Mouse (Mus musculus) hindbrain, embryonic 16.5 days (tissue): Measurements from ENCODE around the gene Nmi. TPM values are rescaled to one million over a fixed set of nuclear protein-coding genes. Genes with fewer than 3 reads are reported as not detected.
A peak's percentile ranks its signal among the peaks of the same experiment; 100 is the strongest.
"Not testable (repeated sequence)": the region's sequence is repeated elsewhere in the genome, so short reads cannot be mapped to it uniquely, and the experiment has no call there.

Experiments
- ATAC-seq: fragments of 200-750 bp; cut with Nextera tagmentation; 2 replicates; pipeline ENCODE4 v1.8.0; 2017; ENCODE audit warnings: moderate TSS enrichment, moderate library complexity
- H3K27ac ChIP-seq: fragments of 300-500 bp; sonication (generic); 2 replicates; pipeline ENCODE4 v1.5.1; 2014; ENCODE audit warnings: low read depth, mild to moderate bottlenecking, control low read depth, low read length, moderate library complexity
- H3K27me3 ChIP-seq: fragments of 300-500 bp; sonication (generic); replicated peaks from 2 replicates; pipeline ENCODE4 v1.6.1; 2014; ENCODE audit warnings: low read length; ENCODE audit not compliant: control insufficient read depth, insufficient read depth
- H3K36me3 ChIP-seq: fragments of 300-500 bp; sonication (generic); 2 replicates; pipeline ENCODE4 v1.6.1; 2014; ENCODE audit warnings: mild to moderate bottlenecking, low read length, moderate library complexity, mixed read lengths; ENCODE audit not compliant: control insufficient read depth, insufficient read depth
- H3K4me1 ChIP-seq: fragments of 300-500 bp; sonication (generic); 2 replicates; pipeline ENCODE4 v1.6.1; 2014; ENCODE audit warnings: low read depth, low read length; ENCODE audit not compliant: control insufficient read depth, insufficient read depth
- H3K4me2 ChIP-seq: fragments of 300-500 bp; sonication (generic); 2 replicates; pipeline ENCODE4 v1.6.1; 2014; ENCODE audit warnings: mild to moderate bottlenecking, low read length, control low read depth, moderate library complexity
- H3K4me3 ChIP-seq: fragments of 300-500 bp; sonication (generic); 2 replicates; pipeline ENCODE4 v1.5.1; 2014; ENCODE audit warnings: mild to moderate bottlenecking, low read length, control low read depth, moderate library complexity
- H3K9ac ChIP-seq: fragments of 300-500 bp; sonication (generic); 2 replicates; pipeline ENCODE4 v1.6.1; 2014; ENCODE audit warnings: low read depth, mild to moderate bottlenecking, control low read depth, low read length, moderate library complexity
- H3K9me3 ChIP-seq: fragments of 300-500 bp; sonication (generic); 2 replicates; pipeline ENCODE4 v1.6.1; 2014; ENCODE audit warnings: mild to moderate bottlenecking, low read length, moderate library complexity; ENCODE audit not compliant: control insufficient read depth
- WGBS: fragments of 180-500 bp; shearing (Covaris S2); extraction: QIAGEN DNeasy Blood & Tissue Kit; methylation state at CpG from one replicate; pipeline ENCODE4 v1.1.7; 2014; 5-methylcytosine and 5-hydroxymethylcytosine counted together
- polyA plus RNA-seq: library from polyadenylated mRNA; unstranded; fragments of >200 nt; fragmentation: Nextera tagmentation; extraction: Ambion mirVana; gene quantifications from 2 replicates; pipeline ENCODE4 v1.2.1, GENCODE M21; 2015

The Nmi gene
- polyA plus RNA-seq = 4.8 and 6.2 TPM in 2 replicates

GRCm38 (mm10) chr2:51973410-51973968 is at the start of gene Nmi:
Nmi (minus strand) TSS chr2:51973494.
- 71% methylated on average over 9 of the region's 9 CpGs for WGBS

GRCm38 (mm10) chr2:52016361-52016760 is 43.1 kb upstream of the Nmi start:
- no peak overlapping the region for H3K27ac ChIP-seq
- no peak overlapping the region for H3K4me3 ChIP-seq
- no peaks in the 10 kb centered on the region for H3K36me3 ChIP-seq
- 21% methylated on average over 7 of the region's 7 CpGs for WGBS
- no peak overlapping the region for H3K9ac ChIP-seq
- ATAC-seq = no peak
- H3K4me1 ChIP-seq = peaks cover 3% of the 10 kb centered on the region
- no peaks in the 10 kb centered on the region for H3K27me3 ChIP-seq
- H3K9me3 ChIP-seq = no peaks in the 10 kb centered on the region
- H3K4me2 ChIP-seq = peak overlapping the region; percentile 26

More at GRCm38 (mm10) chr2:51973410-51973968, at the start of gene Nmi:
- 0 out of 2 replicates have a peak, but pooled peaks have one; percentile 32 for ATAC-seq
- no peaks in the 10 kb centered on the region for H3K4me1 ChIP-seq
- H3K4me2 ChIP-seq = peak within 1 kb of the TSS; percentile 87
- H3K36me3 ChIP-seq = no peaks in the 10 kb centered on the region
- peak within 1 kb of the TSS; percentile 66 for H3K9ac ChIP-seq
- no peaks in the 10 kb centered on the region for H3K9me3 ChIP-seq
- peak within 1 kb of the TSS; percentile 57 for H3K4me3 ChIP-seq
- H3K27me3 ChIP-seq = no peaks in the 10 kb centered on the region
- H3K27ac ChIP-seq = peak within 1 kb of the TSS; percentile 45; the same call in 1 of the 2 replicates

- no peak overlapping the region for H3K9ac ChIP-seq
- no peak for ATAC-seq
- WGBS = 70% methylated on average over 9 of the region's 9 CpGs
- no peaks in the 10 kb centered on the region for H3K27me3 ChIP-seq
- no peak overlapping the region for H3K4me2 ChIP-seq
- H3K4me3 ChIP-seq = no peak overlapping the region
- H3K9me3 ChIP-seq = no peaks in the 10 kb centered on the region
- H3K36me3 ChIP-seq = no peaks in the 10 kb centered on the region
- H3K4me1 ChIP-seq = peaks cover 3% of the 10 kb centered on the region
- no peak overlapping the region for H3K27ac ChIP-seq
Measured at GRCm38 (mm10) chr2:52013306-52013820, 40.1 kb upstream of the Nmi start.

GRCm38 (mm10) chr2:52011820-52012219 is 38.5 kb upstream of the Nmi start:
- not testable (repeated sequence) for H3K27me3 ChIP-seq, H3K9ac ChIP-seq, H3K9me3 ChIP-seq, H3K4me1 ChIP-seq, H3K36me3 ChIP-seq, H3K27ac ChIP-seq, H3K4me2 ChIP-seq, ATAC-seq, H3K4me3 ChIP-seq
- 86% methylated on average over 3 of the region's 3 CpGs for WGBS

- no peaks in the 10 kb centered on the region for H3K36me3 ChIP-seq
- no peaks in the 10 kb centered on the region for H3K27me3 ChIP-seq
- H3K4me3 ChIP-seq = no peak overlapping the region
- no peaks in the 10 kb centered on the region for H3K9me3 ChIP-seq
- H3K4me1 ChIP-seq = no peaks in the 10 kb centered on the region
- no peak overlapping the region for H3K4me2 ChIP-seq
- H3K9ac ChIP-seq = no peak overlapping the region
- H3K27ac ChIP-seq = no peak overlapping the region
- no peak for ATAC-seq
- 73% methylated on average over 3 of the region's 3 CpGs for WGBS
Measured at GRCm38 (mm10) chr2:52006380-52006779, 33.1 kb upstream of the Nmi start.

- not testable (repeated sequence) for H3K27me3 ChIP-seq, H3K9ac ChIP-seq, H3K27ac ChIP-seq, H3K4me1 ChIP-seq, H3K36me3 ChIP-seq, H3K4me3 ChIP-seq, H3K4me2 ChIP-seq, H3K9me3 ChIP-seq, ATAC-seq
- WGBS = 93% methylated on average over 10 of the region's 10 CpGs
Measured at GRCm38 (mm10) chr2:52002299-52002698, 29.0 kb upstream of the Nmi start.

- no peak for ATAC-seq
- H3K4me1 ChIP-seq = no peaks in the 10 kb centered on the region
- 87% methylated on average over 8 of the region's 8 CpGs for WGBS
- no peaks in the 10 kb centered on the region for H3K9me3 ChIP-seq
- no peak overlapping the region for H3K27ac ChIP-seq
- H3K4me2 ChIP-seq = no peak overlapping the region
- no peak overlapping the region for H3K4me3 ChIP-seq
- H3K36me3 ChIP-seq = no peaks in the 10 kb centered on the region
- no peaks in the 10 kb centered on the region for H3K27me3 ChIP-seq
- no peak overlapping the region for H3K9ac ChIP-seq
Measured at GRCm38 (mm10) chr2:52001521-52001920, 28.2 kb upstream of the Nmi start.

GRCm38 (mm10) chr2:51999996-52000395 is 26.7 kb upstream of the Nmi start:
- H3K4me3 ChIP-seq = no peak overlapping the region
- no peak overlapping the region for H3K9ac ChIP-seq
- no peaks in the 10 kb centered on the region for H3K27me3 ChIP-seq
- no peaks in the 10 kb centered on the region for H3K9me3 ChIP-seq
- WGBS = 62% methylated on average over 7 of the region's 7 CpGs
- no peak for ATAC-seq
- no peaks in the 10 kb centered on the region for H3K4me1 ChIP-seq
- no peak overlapping the region for H3K4me2 ChIP-seq
- no peak overlapping the region for H3K27ac ChIP-seq
- H3K36me3 ChIP-seq = no peaks in the 10 kb centered on the region

- no peaks in the 10 kb centered on the region for H3K4me1 ChIP-seq
- no peaks in the 10 kb centered on the region for H3K36me3 ChIP-seq
- H3K27me3 ChIP-seq = no peaks in the 10 kb centered on the region
- H3K9ac ChIP-seq = no peak overlapping the region
- H3K27ac ChIP-seq = no peak overlapping the region
- H3K4me3 ChIP-seq = no peak overlapping the region
- ATAC-seq = no peak
- WGBS = 96% methylated on average over 6 of the region's 6 CpGs
- H3K4me2 ChIP-seq = no peak overlapping the region
- H3K9me3 ChIP-seq = no peaks in the 10 kb centered on the region
Measured at GRCm38 (mm10) chr2:51991447-51991846, 18.2 kb upstream of the Nmi start.
